Mouse (Mus musculus) thymus, adult 18-20 months (tissue): ENCODE results near the gene Fam149b.
"Not testable (repeated sequence)": the region's sequence is repeated elsewhere in the genome, so short reads cannot be mapped to it uniquely, and the experiment has no call there.

Source experiments
- DNase-seq, 2 experiments: peaks; one replicate each; pipeline ENCODE4 v3.0.0; 2022; ENCODE audit warnings: mixed read lengths in 2 of 2

The Fam149b gene

DNA sequence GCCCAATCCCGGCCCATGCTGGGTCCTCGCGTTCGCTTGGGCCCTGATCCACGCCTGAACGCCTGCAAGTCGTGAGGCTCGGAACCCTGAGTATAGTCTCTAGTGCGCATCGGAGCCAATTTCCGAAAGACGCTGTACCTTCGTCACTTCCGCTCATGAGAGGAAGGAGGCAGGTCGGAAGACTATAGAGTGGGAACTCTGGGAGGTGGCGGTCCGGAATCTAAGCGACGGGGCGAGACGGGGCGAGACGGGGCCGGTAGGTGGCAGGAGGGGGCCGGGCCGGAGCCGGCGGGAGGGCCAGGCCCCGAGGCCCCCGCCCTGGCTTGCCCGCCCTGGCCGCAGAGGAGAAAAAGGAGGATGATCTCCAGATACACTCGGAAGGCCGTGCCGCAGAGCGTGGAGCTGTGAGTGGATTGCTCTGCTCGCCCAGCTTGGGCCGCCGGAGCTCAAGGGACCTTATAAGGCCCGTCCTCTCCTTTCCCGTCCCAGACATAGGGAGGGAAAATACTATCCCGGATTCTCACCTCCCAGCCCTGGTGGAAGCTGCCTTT, at the start of gene Fam149b, which contains the start of gene Ecd:
Fam149b (plus strand) TSS at position 172 of the 551 bp plus-strand sequence.
Ecd (minus strand) TSS at position 131 of the 551 bp plus-strand sequence.
- DNase-seq: peak; percentile 82 to 84

DNA sequence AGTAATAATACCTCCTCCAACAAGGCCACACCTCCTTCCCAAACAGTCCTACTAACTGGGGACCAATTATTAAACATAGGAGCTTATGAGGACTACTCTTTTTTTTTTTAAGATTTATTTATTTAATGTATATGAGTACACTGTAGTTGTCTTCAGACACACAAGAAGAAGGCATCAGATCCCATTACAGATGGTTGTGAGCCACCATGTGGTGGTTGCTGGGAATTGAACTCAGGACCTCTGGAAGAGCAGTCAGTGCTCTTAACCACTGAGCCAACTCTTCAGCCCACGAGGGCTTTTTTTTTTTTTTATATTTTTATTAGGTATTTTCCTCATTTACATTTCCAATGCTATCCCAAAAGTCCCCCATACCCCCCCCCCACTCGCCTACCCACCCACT, 42.9 kb upstream of the Fam149b start:
- not testable (repeated sequence) for DNase-seq

DNA sequence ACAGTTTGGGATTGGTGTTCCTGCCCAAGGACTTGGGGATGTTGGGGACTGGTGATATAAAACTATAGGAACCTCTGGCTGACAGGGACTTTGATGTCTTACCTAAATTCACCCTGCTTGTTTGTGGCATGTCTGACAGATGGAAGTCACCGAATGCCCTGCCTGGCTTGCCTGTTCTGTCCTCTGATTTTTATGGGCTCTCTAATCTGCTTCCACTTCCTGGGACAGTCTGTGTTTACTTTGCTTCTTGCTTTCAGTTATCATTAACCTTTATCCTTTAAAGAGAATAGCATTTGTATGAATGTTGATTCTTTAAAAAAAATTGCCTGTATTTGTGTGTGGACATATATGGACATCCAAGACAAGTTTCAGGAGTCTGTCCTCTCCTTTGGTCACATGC, 32.8 kb upstream of the Fam149b start:
- DNase-seq: no peak

DNA sequence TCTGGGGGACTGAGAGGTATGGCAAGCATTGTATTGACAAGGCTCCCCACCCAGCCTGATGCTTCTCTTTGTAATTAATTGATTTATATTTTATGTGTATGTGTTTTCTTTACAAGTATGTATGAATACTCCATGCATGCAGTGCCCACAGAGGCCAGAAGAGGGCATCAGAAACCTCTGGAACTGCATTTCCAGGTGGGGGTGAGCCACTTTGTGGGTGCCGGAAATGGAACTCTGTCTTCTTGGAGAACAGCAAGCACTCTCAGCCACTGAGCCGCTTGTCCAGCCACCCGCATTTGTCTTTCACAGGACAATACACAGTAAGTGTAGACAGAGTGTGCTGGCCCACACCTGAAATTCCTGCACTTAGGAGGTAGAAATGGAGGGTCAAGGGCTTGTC, 28.5 kb upstream of the Fam149b start:
- peak in 1 of 2 experiments; percentile 10 for DNase-seq

DNA sequence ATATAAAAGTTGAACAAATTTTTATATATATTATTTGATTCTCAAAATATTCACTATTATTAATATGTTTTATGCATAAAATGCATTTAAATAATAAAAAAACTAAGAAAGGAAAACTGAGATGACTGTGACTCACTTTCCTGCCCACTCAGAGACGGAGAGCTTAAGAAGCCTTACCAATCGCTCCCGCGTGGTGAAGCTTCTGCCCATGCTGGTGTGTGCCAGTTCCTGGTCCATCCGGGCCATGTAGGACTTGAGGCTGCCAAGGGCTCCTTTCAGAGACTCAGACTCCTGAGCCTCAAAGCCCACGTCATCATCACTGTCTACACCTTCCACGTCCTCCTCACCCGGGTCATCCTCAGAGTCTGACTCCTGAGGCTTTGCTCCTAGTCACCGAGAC, 23.8 kb upstream of the Fam149b start:
- DNase-seq: no peak

DNA sequence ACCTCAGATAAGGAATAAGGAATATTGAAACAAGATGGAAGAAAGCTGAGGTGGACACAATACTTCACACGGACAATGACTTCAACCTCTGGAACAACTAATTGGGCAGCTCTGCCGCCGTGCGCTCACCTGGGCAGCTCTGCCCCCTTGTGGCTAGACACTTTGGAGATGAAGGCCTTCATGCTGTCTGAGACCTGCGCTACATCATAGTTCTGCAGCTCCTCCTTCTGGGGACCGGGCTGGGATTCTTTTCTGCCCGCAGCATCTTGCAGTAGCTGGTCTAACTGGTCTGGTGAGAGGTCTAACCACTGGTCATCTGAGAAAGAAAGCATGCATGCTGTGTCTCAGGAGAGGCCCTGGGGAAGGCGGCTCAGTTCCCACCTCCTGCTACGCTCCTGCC, 19.5 kb upstream of the Fam149b start:
- no peak for DNase-seq

DNA sequence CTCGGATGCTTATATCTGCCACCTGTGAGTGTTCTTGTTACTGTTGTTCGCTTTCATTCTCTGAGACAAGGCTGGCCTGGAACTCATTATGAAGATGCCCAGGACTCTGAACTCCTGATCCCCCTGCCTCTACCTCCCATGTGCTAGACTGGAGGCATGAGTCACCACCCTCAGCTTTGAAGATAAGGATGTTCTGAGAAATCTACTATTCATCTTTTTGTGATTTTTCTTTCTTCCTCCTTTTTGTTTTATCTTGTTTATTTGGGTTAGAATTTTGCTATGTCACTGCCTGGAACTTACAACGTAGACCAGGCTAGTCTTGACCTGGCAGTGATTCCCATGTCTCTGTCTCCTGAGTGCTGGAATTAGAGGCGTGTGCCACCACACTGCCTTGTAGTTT, 16.6 kb upstream of the Fam149b start:
- DNase-seq: no peak

DNA sequence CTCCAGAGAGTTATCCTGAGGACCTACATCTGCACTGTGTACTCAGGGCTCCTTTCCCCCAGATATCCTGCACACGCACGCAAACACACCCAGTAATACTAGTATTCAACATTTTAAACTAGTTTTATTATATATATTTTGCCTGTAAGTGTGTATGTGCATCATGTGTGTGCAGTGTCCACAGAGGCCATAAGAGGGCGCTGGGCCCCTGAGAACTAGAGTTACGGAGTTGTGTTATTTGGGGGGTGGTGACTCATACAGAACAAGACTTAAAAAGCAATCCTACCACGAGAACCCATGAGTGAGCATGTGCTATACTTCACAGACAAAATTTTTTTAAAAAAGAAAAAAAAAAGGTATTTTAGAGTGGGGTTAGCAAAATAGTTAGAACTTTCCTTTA, 8.5 kb upstream of the Fam149b start:
- no peak for DNase-seq

DNA sequence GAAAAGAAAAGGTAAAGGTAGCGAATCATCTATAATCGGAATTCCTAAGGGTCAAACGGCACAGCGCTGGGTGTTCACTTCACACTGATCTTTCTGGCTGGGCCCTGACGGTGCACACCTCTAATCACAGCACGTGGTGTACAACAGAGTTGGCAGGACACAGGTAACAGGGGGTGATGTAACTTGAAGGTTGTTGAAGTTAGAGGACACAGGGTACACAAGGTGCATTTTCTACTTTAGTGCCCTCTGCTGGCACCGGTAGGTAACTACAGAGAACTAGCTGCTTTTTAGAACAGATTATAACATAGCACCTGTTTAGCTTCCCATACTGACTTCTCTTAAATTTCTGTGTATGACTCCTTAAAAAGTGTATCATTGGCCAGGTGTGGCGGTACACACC, 7.8 kb upstream of the Fam149b start:
- DNase-seq: no peak

DNA sequence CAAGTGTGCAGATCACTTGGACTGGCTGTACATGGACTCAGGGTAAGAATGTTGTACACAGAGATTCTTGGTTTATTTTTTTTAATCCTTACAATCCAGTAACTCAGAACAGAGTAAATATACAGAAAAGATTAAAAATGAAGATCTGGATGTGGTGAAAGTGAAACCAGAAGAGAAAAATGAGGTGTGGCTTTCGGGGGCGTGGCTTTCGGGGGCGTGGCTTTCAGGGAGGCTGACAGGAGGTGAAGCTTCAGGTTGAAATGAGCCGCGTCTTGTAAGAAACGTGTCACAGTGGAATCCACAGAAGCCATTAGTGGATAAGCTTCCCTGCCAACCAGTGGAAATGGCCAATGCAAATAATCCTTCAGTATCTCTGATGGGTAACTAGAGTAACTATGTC, 7.1 kb upstream of the Fam149b start:
- DNase-seq: no peak

DNA sequence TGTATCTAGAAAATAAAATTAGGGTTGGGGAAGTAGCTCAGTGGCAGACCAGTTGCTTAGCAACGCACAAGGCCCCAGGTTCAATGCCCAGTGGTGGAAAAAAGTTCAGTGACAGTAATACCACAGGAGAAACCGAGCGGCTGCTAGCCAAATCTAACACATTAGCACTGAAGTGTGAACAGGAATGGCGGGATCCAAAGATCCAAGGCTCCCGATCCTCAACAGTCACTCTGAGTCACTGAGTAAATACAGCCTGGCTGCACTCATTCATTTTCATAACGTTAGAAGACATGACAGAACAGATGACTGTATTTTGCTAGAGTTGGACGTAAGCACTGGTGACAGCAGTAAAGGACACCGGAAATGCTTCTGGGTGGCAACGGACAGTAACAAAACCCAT, 2.1 kb upstream of the Fam149b start:
- no peak for DNase-seq

DNA sequence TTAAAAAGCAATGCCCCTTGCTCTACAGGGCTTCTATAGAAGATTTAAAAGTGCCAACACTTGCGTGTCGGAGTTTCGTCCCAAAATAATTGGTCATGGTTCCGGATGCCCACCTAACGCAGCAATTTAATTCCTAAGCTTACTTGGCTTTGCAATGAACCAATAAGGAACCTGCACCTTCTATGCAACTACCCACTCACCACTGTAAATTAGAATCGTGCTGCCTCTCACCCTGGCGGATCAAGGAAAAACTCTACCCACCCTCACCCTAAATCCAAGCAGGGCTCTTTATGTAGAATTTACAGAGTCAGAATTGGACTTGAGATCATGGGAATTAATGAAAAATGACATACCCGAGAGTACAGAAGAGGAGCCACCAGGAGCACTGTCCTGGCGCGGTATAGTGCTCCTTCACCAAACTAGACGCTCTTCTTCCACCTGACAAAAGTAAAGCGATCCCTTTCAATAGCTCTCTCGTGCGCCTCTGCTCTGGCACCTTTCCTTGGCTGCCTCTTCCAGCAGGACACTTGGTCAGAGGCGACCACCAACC, 446 bp upstream of the Fam149b start:
- DNase-seq: no peak

DNA sequence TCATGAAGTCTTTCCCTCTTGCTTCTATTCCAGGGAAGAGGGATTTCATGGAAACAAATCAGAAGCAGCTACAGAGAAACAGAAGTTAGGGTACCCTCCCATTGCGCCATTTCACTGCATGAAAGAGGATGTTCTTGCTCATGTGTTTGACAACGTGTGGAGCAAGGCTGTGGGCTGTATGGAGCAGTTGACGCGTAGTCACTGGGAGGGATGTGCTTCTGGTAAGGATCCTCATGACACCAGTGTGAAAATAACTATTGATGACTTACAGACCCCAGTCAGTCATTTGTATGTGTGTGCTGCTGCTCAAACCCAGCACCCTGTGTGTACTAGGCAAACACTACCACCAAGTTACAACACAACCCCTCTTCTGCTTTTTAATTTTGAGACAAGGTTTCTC, 15.3 kb downstream of the Fam149b start:
- no peak for DNase-seq

DNA sequence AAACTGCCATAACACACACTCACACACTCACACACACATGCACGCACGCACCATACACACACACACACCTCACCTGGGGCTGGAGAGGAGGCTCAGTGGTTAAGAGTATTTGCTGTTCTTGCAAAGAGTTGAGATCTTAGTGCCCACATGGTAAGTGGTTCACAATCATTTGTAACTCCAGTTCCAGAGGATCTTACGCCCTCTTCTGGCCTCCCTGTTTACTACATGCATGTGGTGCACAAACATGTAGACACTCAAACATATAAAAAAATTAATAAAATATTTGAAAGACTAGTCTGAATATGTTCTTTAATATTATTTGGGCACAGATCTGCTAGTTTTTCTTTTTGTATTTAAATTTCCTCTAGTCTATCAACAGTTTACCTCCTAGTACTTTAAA, 20.3 kb downstream of the Fam149b start:
- no peak for DNase-seq

DNA sequence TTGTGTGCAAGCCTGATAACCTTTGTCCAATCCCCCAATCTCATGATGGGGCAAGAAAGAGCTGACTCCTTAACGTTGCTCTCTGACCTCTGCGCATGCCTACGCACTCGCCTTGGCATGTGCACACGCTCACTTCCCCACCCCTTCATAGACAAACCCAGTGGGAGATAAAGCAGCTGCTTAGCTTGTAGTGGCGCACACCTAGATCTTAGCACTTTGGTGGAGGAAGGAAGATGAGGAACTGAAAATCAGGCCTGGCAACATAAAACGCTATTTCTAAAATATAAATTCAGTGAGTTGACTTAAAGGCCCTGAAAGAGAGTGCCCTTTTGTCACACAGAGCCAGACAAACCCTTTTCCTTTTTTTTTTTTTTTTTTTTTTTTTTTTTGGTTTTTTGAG, 22.8 kb downstream of the Fam149b start:
- DNase-seq: no peak

DNA sequence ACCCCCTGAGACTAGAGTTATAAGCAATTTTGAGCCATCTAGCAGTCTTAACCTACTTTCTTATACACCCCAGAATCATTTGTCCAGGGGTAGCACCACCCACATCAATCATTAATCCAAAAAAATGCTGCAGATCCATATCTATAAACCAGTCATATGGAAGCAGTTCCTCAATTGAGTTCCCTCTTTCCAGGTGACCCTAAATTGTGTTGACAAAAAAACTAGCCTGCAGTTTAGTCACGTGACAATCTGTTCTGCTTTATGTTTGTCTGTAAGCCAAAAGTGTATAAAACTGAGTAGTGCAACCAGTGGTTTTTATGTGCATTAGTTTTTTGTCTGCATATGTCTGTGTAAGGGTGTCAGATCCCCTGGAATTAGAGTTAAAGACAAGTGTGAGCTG, 23.9 kb downstream of the Fam149b start:
- DNase-seq: no peak

DNA sequence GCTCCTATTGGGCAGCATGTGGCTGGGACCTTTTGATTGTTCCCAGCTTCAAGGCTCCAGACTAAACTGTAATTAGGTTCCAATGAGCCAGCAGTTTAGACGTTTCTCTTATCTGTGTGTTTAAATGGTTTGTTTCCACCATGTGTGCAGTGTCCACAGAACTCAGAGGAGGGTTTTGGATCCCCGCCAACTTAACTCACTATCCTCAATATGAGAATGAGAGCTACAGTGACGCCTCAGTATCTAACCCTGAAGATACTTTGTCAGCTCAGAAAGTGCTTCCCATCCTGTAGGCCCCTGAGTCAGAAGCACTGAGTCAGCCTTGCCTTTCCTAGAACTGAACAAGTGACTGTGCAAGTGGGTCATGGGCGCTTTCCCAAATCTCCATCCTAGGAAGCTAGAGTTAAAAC, 29.2 kb downstream of the Fam149b start:
- DNase-seq: no peak

DNA sequence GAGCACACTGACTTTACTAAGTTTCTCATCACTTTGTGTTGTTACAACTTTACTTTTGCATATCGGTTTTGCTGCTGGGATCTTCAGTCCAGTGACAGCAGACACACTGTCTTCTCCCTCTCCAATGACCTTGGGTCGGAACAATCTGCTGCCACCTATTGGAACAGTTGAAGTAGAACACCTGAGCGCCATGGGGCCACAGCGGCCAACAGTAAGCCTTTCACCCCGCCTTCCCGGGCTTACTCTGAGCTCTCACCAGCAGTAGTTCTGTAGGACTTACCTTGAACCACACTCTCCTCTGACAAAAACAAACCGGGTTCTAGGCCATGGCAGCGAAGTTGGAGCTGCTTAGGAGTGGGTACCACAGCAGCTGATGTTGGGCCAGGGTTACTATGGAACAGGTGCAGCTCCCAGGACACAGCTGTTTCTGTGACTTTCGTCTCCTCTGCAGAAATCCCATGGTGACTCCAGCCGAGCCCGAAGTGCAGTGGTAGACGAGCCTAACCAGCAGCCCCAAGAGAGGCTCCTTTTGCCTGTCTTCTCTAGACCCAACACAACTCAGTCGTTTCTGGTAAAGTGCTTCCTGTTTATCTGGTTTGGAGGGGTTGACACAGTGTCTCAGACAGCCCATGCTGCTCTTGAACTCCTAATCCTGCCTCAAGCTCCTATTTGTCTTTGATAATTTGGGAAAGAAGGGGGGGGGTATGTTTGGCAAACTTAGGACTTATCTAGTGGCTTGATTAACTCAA, 30.5 kb downstream of the Fam149b start:
- DNase-seq: peak; percentile 28 to 49

DNA sequence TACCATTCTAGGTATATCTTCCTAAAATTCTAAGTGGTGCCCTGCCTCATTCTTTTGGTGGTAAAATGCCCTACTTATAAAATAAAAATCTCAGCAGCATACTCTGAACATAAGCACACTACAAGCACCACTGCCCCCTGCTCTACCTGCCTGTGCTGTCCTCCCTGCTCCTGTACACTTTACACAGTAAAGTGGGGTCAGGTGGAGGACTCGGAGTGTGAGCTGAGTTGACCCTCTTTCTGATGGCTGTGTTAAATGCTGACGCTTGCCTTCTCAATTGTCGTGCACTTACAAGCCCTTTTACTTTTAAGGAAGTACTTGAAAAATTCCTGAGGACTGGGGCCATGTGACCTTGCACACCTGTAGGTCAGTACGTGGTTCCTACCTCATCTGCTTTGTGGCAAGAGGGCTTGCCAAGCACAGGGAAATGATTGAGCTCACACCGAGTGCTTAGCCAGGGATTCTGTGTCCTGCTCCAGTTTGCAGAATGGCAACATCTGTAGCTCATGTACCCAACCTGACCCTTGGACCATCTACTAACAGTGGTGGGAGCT, 31.2 kb downstream of the Fam149b start:
- DNase-seq: no peak

DNA sequence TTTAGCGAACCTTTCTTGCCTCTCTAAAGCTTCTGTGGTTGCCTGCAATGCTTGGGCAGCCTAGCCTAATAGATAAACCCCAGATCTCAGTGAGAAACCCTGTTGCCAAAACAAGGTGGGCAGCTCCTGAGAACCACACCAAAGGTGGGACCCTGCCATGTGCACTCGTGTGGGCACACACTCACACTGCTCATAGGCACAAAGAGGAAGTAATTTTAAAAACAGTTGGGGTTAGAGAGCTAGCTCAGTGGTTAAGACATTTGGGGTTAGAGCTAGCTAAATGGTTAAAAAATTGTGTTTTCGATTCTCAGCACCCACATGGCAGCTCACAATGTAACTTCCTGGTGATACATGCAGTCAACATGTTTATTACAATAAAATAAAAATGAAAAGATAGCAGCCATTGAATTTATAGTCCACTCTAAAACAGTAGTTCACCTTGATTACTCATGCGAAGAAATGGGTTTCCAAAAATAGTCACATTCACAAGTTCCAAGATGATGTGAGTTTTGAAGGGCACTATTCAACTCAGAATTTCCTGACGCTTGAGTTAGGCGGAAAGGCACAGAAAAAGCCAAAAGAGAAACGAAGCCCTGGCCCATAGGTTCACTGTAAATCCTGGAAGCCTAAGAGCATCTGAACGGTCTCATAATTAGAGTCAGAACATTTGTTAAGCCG, 31.9 kb downstream of the Fam149b start:
- DNase-seq: no peak

DNA sequence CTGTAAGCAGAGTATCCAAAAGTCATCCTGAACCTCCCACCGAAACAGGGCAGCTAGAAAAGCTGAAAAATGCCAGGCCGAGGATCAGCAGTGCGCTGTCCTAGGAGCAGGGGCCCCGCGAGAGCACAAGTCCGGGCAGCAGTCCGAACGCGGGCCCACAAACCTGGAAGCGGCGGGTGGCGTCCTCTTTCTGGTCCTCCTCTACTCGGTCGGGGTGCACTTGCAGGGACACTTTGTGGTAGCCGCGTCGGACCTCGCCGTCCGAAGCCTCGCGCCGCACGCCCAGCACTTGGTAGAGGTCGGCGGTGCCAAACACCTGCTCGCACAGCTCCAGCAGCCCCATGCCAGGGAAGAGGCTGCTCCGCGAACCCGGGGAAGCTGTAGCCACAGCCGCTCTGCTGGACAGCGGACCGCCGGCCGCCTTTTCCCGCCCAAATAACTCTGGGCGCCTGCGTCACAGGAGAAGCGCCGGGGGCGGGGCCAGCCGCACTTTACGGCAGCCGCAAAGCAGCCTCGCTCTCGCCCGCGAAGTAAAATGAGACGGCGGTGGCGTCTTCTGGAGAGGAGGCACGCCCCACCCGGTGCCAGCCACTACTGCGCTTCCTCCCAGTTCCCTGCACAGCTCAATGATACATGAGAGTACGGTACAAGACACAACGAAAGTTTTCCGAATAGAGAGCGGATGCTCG, 40.6 kb downstream of the Fam149b start, which contains the start of gene Dnajc9:
Dnajc9 (minus strand) TSS at position 470 of the 689 bp plus-strand sequence.
- peak; percentile 87 to 91 for DNase-seq

DNA sequence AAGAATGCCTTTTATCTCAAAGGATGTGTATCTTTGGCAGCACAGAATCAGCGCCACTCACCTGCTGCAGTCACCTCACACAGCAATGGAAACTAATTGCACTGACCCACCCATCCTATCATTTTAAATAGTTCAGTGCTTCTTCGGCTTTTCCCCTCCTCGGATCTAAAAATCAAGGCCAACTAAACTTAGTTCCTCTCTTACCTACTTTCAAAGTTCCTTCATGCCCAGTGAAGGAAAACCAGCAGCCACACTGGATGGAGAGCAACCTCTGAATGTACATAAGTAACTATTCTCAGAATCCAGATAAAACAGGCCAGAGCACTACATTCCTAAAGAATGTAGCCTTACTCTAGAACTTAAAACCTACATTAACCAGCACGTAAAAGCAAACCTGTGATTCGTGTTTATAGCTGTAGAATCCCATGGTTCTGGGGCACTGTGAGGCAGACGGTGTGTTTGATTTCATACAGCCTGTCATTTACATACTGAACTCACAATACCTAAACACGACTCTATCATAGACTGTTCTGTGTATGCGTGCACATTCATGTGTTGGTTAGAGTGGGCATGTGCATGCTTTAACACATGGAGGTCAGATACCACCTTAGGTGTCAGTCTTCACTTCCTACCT, 41.6 kb downstream of the Fam149b start:
- no peak for DNase-seq
